Mouse (Mus musculus): ENCODE measurements around the gene Fcrl5. TPM values are rescaled to one million over a fixed set of nuclear protein-coding genes. Genes with fewer than 3 reads are reported as not detected.

Gene Fcrl5
- polyA plus RNA-seq, 1 experiment from 2014 or later: not detected

GRCm38 (mm10) chr3:87521833-87522232, 86.3 kb downstream of the Fcrl5 start:
- no peaks in the 10 kb centered on the region for H3K36me3 ChIP-seq (ENCODE audit: control insufficient read depth, insufficient read depth, low read length)
- H3K9me3 ChIP-seq (ENCODE audit: control insufficient read depth, low read length): no peaks in the 10 kb centered on the region
- WGBS: 28% methylated on average over 1 of the region's 1 CpGs

GRCm38 (mm10) chr3:87523701-87524100, 88.1 kb downstream of the Fcrl5 start:
- DNase-seq (ENCODE audit: low spot score) (no peak), ATAC-seq (ENCODE audit: low FRiP score, low TSS enrichment) (no peak)
- Histone ChIP-seq H3K4me2 (replicated peaks; ENCODE audit: low read depth) (no peak overlapping the region), H3K9me3 (ENCODE audit: control insufficient read depth, low read length) (no peaks in the 10 kb centered on the region), H3K9ac (ENCODE audit: low read length) (no peak overlapping the region), H3K27me3 (ENCODE audit: control insufficient read depth, insufficient read depth, low read length) (no peaks in the 10 kb centered on the region), H3K36me3 (ENCODE audit: control insufficient read depth, insufficient read depth, low read length) (peaks cover 3% of the 10 kb centered on the region; the same call in 1 of the 2 replicates), H3K27ac (replicated peaks) (no peak overlapping the region), H3K4me1 (replicated peaks; ENCODE audit: control insufficient read depth, insufficient read depth) (no peaks in the 10 kb centered on the region), H3K4me3 (ENCODE audit: low read depth, low read length) (no peak overlapping the region)
- no peak for TF ChIP-seq CTCF (IDR thresholded peaks at IDR 0.05; ENCODE audit: low read depth)
- no peak for TF ChIP-seq EP300 (optimal IDR thresholded peaks at IDR 0.05)
- WGBS: 91% methylated on average over 9 of the region's 9 CpGs

More at GRCm38 (mm10) chr3:87521833-87522232, 86.3 kb downstream of the Fcrl5 start:
- no peaks in the 10 kb centered on the region for H3K4me1 ChIP-seq (replicated peaks; ENCODE audit: control insufficient read depth, insufficient read depth)
- no peak for DNase-seq (ENCODE audit: low spot score)
- TF ChIP-seq CTCF (IDR thresholded peaks at IDR 0.05; ENCODE audit: low read depth) (no peak), EP300 (optimal IDR thresholded peaks at IDR 0.05) (no peak)
- no peak overlapping the region for H3K27ac ChIP-seq (replicated peaks)
- H3K9ac ChIP-seq (ENCODE audit: low read length): no peak overlapping the region
- ATAC-seq (ENCODE audit: low FRiP score, low TSS enrichment): no peak
- no peaks in the 10 kb centered on the region for H3K27me3 ChIP-seq (ENCODE audit: control insufficient read depth, insufficient read depth, low read length)
- H3K4me3 ChIP-seq (ENCODE audit: low read depth, low read length): no peak overlapping the region
- no peak overlapping the region for H3K4me2 ChIP-seq (replicated peaks; ENCODE audit: low read depth)

- 5% methylated on average over 63 of the region's 64 CpGs for WGBS
- peak within 1 kb of the TSS; percentile 94 for H3K27ac ChIP-seq (replicated peaks)
- DNase-seq (ENCODE audit: low spot score): peak; percentile 92
Observed at GRCm38 (mm10) chr3:87525043-87525836, 89.7 kb downstream of the Fcrl5 start, which contains the start of gene Etv3. TSS of gene Etv3 (plus strand) at chr3:87525407.

GRCm38 (mm10) chr3:87525837-87526570, 90.4 kb downstream of the Fcrl5 start:
- H3K4me3 ChIP-seq (ENCODE audit: low read depth, low read length): peak overlapping the region; percentile 97
- DNase-seq (ENCODE audit: low spot score): peak; percentile 39
- no peaks in the 10 kb centered on the region for H3K4me1 ChIP-seq (replicated peaks; ENCODE audit: control insufficient read depth, insufficient read depth)
- H3K9me3 ChIP-seq (ENCODE audit: control insufficient read depth, low read length): no peaks in the 10 kb centered on the region
- peak; percentile 50 for ATAC-seq (ENCODE audit: low FRiP score, low TSS enrichment)
- H3K27ac ChIP-seq (replicated peaks): peak overlapping the region; percentile 94
- peaks cover 15% of the 10 kb centered on the region; the same call in 1 of the 2 replicates for H3K36me3 ChIP-seq (ENCODE audit: control insufficient read depth, insufficient read depth, low read length)
- peak overlapping the region; percentile 80 for H3K4me2 ChIP-seq (replicated peaks; ENCODE audit: low read depth)
- H3K27me3 ChIP-seq (ENCODE audit: control insufficient read depth, insufficient read depth, low read length): no peaks in the 10 kb centered on the region
- WGBS: 4% methylated on average over 27 of the region's 27 CpGs
- peak overlapping the region; percentile 99 for H3K9ac ChIP-seq (ENCODE audit: low read length)
- TF ChIP-seq CTCF (IDR thresholded peaks at IDR 0.05; ENCODE audit: low read depth) (no peak), EP300 (optimal IDR thresholded peaks at IDR 0.05) (no peak)

More at GRCm38 (mm10) chr3:87525043-87525836, 89.7 kb downstream of the Fcrl5 start, which contains the start of gene Etv3:
- Histone ChIP-seq H3K27me3 (ENCODE audit: control insufficient read depth, insufficient read depth, low read length) (no peaks in the 10 kb centered on the region), H3K4me2 (replicated peaks; ENCODE audit: low read depth) (peak within 1 kb of the TSS; percentile 80), H3K4me1 (replicated peaks; ENCODE audit: control insufficient read depth, insufficient read depth) (no peaks in the 10 kb centered on the region), H3K4me3 (ENCODE audit: low read depth, low read length) (peak within 1 kb of the TSS; percentile 97), H3K9me3 (ENCODE audit: control insufficient read depth, low read length) (no peaks in the 10 kb centered on the region), H3K36me3 (ENCODE audit: control insufficient read depth, insufficient read depth, low read length) (peaks cover 13% of the 10 kb centered on the region; the same call in 1 of the 2 replicates), H3K9ac (ENCODE audit: low read length) (peak within 1 kb of the TSS; percentile 99)
- ATAC-seq (ENCODE audit: low FRiP score, low TSS enrichment): peak; percentile 95
- TF ChIP-seq EP300 (optimal IDR thresholded peaks at IDR 0.05) (no peak), CTCF (IDR thresholded peaks at IDR 0.05; ENCODE audit: low read depth) (peak; percentile 44; the same call in 1 of the 2 replicates)

- no peak for DNase-seq (ENCODE audit: low spot score)
- H3K4me2 ChIP-seq (replicated peaks; ENCODE audit: low read depth): peak overlapping the region; percentile 80; the same call in 1 of the 2 replicates
- TF ChIP-seq EP300 (optimal IDR thresholded peaks at IDR 0.05) (no peak), CTCF (IDR thresholded peaks at IDR 0.05; ENCODE audit: low read depth) (peak; percentile 53)
- no peak overlapping the region for H3K9ac ChIP-seq (ENCODE audit: low read length)
- H3K27me3 ChIP-seq (ENCODE audit: control insufficient read depth, insufficient read depth, low read length): no peaks in the 10 kb centered on the region
- 72% methylated on average over 12 of the region's 12 CpGs for WGBS
- H3K9me3 ChIP-seq (ENCODE audit: control insufficient read depth, low read length): no peaks in the 10 kb centered on the region
- H3K4me1 ChIP-seq (replicated peaks; ENCODE audit: control insufficient read depth, insufficient read depth): no peaks in the 10 kb centered on the region
- peaks cover 18% of the 10 kb centered on the region; the same call in 1 of the 2 replicates for H3K36me3 ChIP-seq (ENCODE audit: control insufficient read depth, insufficient read depth, low read length)
- ATAC-seq (ENCODE audit: low FRiP score, low TSS enrichment): no peak
- no peak overlapping the region for H3K4me3 ChIP-seq (ENCODE audit: low read depth, low read length)
- H3K27ac ChIP-seq (replicated peaks): no peak overlapping the region
Observed at GRCm38 (mm10) chr3:87527139-87527538, 91.6 kb downstream of the Fcrl5 start.

Measured in stomach, postnatal 0 days (tissue).